Mouse (Mus musculus) R1 (cell line): ENCODE data around the gene Gcnt3.

Experiments
- DNase-seq: peaks from one replicate; pipeline ENCODE4 v3.0.0-alpha.2; 2018; ENCODE audit warnings: low read depth, low spot score

Gene Gcnt3

GRCm38 (mm10) chr9:70006984-70007383, 30.9 kb downstream of the Gcnt3 start:
- no peak for DNase-seq

GRCm38 (mm10) chr9:70003516-70003915, 34.4 kb downstream of the Gcnt3 start:
- DNase-seq: no peak

- peak; percentile 75 for DNase-seq
Observed at GRCm38 (mm10) chr9:69999318-69999717, 38.6 kb downstream of the Gcnt3 start.

GRCm38 (mm10) chr9:69994547-69994946, 43.3 kb downstream of the Gcnt3 start:
- no peak for DNase-seq

DNA sequence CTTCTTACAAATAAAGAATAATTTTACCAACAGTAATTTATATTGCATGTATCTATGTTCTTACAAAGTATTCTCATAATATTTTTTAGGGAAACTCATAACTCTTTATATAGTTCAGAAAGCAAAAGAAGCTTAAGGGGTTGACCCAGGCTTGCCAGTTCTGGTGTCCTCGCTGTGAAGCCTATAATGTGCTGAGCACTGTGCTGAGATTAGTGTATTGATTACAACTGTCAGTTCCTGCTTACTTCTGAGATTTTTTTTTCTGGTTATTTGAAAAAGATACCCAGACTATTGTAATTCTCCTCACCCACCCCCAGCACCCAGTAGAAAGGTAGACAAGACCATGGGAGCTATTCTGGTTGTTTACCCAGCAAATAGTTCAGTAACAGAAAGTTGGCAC, 44.4 kb downstream of the Gcnt3 start:
- DNase-seq: no peak

GRCm38 (mm10) chr9:69992841-69993277, 45.0 kb downstream of the Gcnt3 start:
- no peak for DNase-seq

- peak; percentile 14 for DNase-seq
Observed at GRCm38 (mm10) chr9:69990346-69990745, 47.5 kb downstream of the Gcnt3 start.

DNA sequence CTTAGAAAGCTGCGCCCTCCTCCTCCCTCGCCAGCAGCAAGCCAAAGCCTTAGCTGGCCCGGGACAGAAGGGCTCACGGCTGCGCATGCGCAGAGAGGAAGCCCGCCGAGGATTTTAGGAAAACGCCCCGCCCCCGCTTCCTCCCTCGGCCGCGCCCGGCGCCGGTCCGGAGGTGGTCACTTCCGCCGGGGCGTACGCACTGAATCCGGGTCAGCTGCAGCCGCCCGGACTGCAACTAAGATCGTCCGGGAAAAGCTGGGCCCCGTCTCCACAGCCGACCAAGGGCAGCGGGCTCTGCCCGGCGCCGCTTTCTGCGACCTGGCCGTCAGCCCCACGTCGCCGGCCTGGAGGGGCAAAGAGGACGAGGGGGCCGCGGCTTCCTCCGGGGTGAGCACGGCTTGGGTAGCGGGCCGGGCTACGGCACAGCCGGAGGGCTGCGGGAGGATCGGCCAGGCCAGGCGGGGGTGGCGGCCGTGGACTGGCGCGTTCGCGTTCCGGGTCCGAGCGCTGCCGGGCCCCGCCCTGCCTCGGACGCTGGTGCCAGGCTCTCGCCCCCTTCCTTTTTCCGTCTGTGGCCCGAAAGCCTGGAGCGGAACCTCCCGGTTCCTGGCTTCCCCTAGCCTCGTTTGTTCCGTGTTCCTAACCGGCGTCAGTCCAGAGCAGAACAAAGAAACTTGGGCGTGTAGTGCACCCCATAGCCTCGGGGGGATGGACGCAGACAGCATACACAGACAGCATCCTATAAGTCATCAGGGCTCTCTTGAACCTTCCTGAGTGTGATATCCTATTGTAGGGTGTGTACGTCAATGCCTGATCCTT, 48.4 kb downstream of the Gcnt3 start, which contains the start of gene Bnip2:
Gene Bnip2 (plus strand): TSS at position 164 of the 819 bp plus-strand sequence.
- DNase-seq: peak; percentile 92

DNA sequence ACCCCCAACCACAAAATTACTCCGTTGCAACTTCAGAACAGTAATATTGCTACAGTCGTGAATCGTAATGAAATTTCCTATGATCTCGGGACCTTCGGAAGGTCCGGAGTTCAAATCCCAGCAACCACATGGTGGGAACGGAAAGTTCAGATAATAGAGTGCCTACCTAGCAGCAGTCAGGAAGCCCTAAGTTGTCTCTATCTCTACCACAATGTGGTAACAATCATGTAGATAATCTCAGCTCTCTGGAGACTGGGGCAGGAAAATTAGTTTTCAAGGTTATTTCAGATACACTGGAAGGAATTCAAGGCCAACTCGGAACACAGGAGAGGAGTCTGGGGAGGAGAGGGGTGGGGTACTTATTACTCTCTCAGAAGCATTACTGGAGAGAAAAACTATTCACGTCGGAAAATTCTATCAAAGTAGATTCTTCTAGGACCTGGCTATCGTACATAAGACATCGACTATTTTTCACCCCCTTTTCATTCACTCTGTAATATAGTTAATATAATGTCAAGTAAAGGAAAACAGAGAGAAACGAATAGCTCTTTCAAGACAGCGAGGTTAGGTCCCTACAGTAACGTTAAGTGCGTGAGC, 49.1 kb downstream of the Gcnt3 start:
- DNase-seq: no peak

DNA sequence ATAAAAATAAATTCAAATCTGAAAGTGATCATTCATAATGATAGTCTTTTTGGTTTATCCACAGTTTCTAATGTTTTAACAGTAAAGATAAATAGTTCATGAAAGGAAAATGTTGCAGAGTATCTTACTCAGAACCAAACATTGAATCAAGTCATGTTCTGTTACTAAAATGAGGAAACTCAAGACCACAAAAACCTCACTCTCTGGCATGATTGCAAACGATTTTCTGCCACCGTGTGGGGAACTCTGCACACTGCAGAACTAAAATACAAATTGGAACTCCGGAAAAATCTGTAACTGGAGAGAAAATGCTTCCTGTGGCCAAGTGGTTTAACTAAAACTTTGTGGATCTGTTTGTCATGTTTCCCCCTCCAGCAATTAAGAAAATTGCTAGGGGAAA, 50.3 kb downstream of the Gcnt3 start:
- DNase-seq: peak; percentile 66

DNA sequence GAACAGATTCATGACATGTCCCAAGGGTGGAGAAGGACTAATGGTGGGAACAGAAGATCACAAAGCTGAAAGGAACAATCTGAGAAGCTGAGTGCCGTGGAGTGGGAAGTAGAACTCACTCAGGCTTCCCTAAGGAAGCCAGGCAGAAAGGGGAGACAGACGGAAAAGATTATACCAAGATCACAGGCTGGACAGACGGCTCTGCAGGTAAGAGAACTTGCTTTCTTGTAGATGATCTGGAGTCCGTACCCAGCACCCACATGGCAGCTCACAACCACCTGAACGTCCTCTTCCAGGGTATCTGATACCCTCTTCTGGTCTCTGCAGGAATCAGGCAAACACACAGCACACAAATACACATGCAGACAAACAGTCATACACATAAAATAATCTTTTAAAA, 51.3 kb downstream of the Gcnt3 start:
- DNase-seq: no peak

- no peak for DNase-seq
Observed at GRCm38 (mm10) chr9:69986063-69986462, 51.8 kb downstream of the Gcnt3 start.

DNA sequence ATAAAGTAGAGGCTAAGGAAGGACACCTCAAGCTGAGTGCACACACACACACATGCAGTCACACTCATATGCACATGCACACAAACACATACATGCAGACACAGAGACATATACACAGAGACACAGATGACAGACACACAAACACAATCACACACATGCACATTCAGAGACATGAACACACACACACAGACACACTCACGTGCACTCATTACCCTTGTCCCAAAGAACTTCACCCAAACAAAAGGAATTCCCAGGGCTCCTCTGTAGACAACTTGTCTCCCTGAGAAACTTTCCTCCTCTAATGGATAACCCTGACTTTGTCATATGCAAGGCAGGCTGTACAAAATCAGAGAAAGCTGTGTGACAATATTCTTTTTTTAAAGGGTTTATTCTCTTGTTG, 52.4 kb downstream of the Gcnt3 start:
- no peak for DNase-seq
